Mouse (Mus musculus) olfactory bulb, adult 2 months (tissue): Measurements from ENCODE around the gene Ruvbl1.

Experiments used
- CTCF ChIP-seq: fragments of 200-500 bp; IDR thresholded peaks from 2 replicates; pipeline ENCODE4 v1.5.1; 2012; ENCODE audit warnings: low read depth, mild to moderate bottlenecking, low read length, moderate library complexity; ENCODE audit not compliant: insufficient read depth
- POLR2A ChIP-seq: fragments of 200-500 bp; IDR thresholded peaks from 2 replicates; pipeline ENCODE4 v1.6.1; 2012; ENCODE audit warnings: mild to moderate bottlenecking, low read depth, low read length, moderate library complexity; ENCODE audit not compliant: insufficient read depth

DNA sequence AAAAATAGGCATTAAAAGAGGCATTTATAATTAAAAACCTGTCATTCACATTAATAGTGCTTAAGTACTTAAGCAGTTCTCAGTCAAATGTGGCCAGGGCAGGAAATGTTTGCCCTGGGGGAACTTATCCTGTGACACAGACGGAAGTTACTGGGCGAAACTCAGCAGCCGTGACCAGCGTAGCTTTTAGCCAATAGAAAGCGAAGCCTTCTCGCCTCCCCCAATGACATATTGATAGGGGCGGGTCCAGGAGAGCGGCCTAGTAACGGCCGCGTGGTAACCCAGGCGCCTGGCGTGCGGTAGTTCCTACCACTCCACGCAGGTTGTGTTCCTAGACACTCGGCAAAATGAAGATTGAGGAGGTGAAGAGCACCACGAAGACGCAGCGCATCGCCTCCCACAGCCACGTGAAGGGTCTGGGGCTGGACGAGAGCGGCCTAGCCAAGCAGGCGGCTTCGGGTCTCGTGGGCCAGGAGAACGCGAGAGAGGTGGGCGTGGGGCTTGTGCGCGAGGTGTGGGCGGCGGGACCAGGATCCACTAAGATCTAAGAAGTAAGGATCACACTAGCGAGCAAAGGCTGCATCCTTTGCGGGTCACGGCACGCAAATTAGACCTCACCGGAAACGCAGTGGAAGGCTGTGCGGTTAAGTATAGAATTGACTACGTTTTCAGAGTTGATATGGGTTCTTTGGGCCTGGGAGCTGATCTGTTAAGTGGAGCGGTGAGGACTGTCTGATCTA lies at the start of gene Ruvbl1:
- no peak for TF ChIP-seq CTCF
- TF ChIP-seq POLR2A, result peak; percentile 25; the same call in 1 of the 2 replicates
